Mouse (Mus musculus) heart, postnatal 0 days (tissue): ENCODE measurements around the gene Bcas3. TPM values are rescaled to one million over a fixed set of nuclear protein-coding genes. Genes with fewer than 3 reads are reported as not detected.

Experiments
- ATAC-seq: fragments of 200-750 bp; cut with Nextera tagmentation; 2 replicates; pipeline ENCODE4 v1.8.0; 2017; ENCODE audit warnings: low read depth, moderate number of reproducible peaks, moderate library complexity; ENCODE audit not compliant: insufficient read depth
- DNase-seq: peaks from one replicate; pipeline ENCODE4 v3.0.0-alpha.2; 2016; ENCODE audit warnings: low spot score
- H3K27ac ChIP-seq: fragments of 300-500 bp; sonication (generic); 2 replicates; pipeline ENCODE4 v1.5.1; 2014; ENCODE audit warnings: low read depth, mild to moderate bottlenecking
- H3K27me3 ChIP-seq: fragments of 300-500 bp; sonication (generic); 2 replicates; pipeline ENCODE4 v1.6.1; 2014; ENCODE audit warnings: low read length, mixed read lengths; ENCODE audit not compliant: control insufficient read depth, insufficient read depth
- H3K36me3 ChIP-seq: fragments of 300-500 bp; sonication (generic); replicated peaks from 2 replicates; pipeline ENCODE4 v1.6.1; 2014; ENCODE audit warnings: low read length, mixed read lengths; ENCODE audit not compliant: control insufficient read depth, insufficient read depth
- H3K4me1 ChIP-seq: fragments of 300-500 bp; sonication (generic); 2 replicates; pipeline ENCODE4 v1.6.1; 2014; ENCODE audit warnings: antibody characterized with exemption; ENCODE audit not compliant: control insufficient read depth, insufficient read depth
- H3K4me2 ChIP-seq: fragments of 300-500 bp; sonication (generic); 2 replicates; pipeline ENCODE4 v1.6.1; 2014; ENCODE audit warnings: low read depth, mild to moderate bottlenecking, low read length, moderate library complexity
- H3K4me3 ChIP-seq: fragments of 300-500 bp; sonication (generic); 2 replicates; pipeline ENCODE4 v1.5.1; 2014; ENCODE audit warnings: low read depth, low read length
- H3K9ac ChIP-seq: fragments of 300-500 bp; sonication (generic); replicated peaks from 2 replicates; pipeline ENCODE4 v1.6.1; 2014; ENCODE audit warnings: low read depth, low read length, mixed read lengths
- H3K9me3 ChIP-seq: fragments of 300-500 bp; sonication (generic); replicated peaks from 2 replicates; pipeline ENCODE4 v1.6.1; 2016; ENCODE audit warnings: low read length; ENCODE audit not compliant: control insufficient read depth
- CTCF ChIP-seq: IDR thresholded peaks from 2 replicates; pipeline ENCODE4 v1.5.1; 2016; ENCODE audit warnings: antibody characterized with exemption, control low read depth, low read depth
- EP300 ChIP-seq: IDR thresholded peaks from 2 replicates; pipeline ENCODE4 v1.6.1; 2016; ENCODE audit warnings: antibody characterized with exemption, low read depth
- WGBS: fragments of 180-500 bp; shearing (Covaris S2); extraction: QIAGEN DNeasy Blood & Tissue Kit; methylation state at CpG from one replicate; pipeline ENCODE4 v1.1.7; 2014; 5-methylcytosine and 5-hydroxymethylcytosine counted together
- polyA plus RNA-seq: library from polyadenylated mRNA; unstranded; fragments of >200 nt; fragmentation: Nextera tagmentation; extraction: Ambion mirVana; gene quantifications from 2 replicates; pipeline ENCODE4 v1.2.1, GENCODE M21; 2015
- total RNA-seq: library from RNA; depleted of rRNA; stranded (reverse); fragments of >200 nt; gene quantifications from 2 replicates; pipeline ENCODE4 v1.2.3, GENCODE M21; 2014; ENCODE audit warnings: low replicate concordance

The Bcas3 gene
- total and polyA plus RNA-seq, 2 experiments from 2014 or later = 18.5 to 37.4 TPM

- no peaks in the 10 kb centered on the region for H3K9me3 ChIP-seq
- H3K27me3 ChIP-seq = no peaks in the 10 kb centered on the region
- H3K4me3 ChIP-seq = no peak overlapping the region
- no peak overlapping the region for H3K27ac ChIP-seq
- TF ChIP-seq CTCF = no peak
- TF ChIP-seq EP300 = no peak
- H3K36me3 ChIP-seq = no peaks in the 10 kb centered on the region
- WGBS = 75% methylated on average over 4 of the region's 4 CpGs
- H3K9ac ChIP-seq = no peak overlapping the region
- no peak overlapping the region for H3K4me2 ChIP-seq
- H3K4me1 ChIP-seq = no peaks in the 10 kb centered on the region
- ATAC-seq (no peak), DNase-seq (no peak)
Observed at GRCm38 (mm10) chr11:85657471-85657870, 304.5 kb downstream of the Bcas3 start.

- no peak for ATAC-seq
- H3K4me3 ChIP-seq = no peak overlapping the region
- no peaks in the 10 kb centered on the region for H3K27me3 ChIP-seq
- no peak overlapping the region for H3K27ac ChIP-seq
- no peaks in the 10 kb centered on the region for H3K9me3 ChIP-seq
- WGBS = 68% methylated on average over 4 of the region's 4 CpGs
- no peak overlapping the region for H3K4me2 ChIP-seq
- TF ChIP-seq EP300 = no peak
- H3K4me1 ChIP-seq = no peaks in the 10 kb centered on the region
- no peaks in the 10 kb centered on the region for H3K36me3 ChIP-seq
- H3K9ac ChIP-seq = no peak overlapping the region
- no peak for DNase-seq
Observed at GRCm38 (mm10) chr11:85660304-85660703, 307.3 kb downstream of the Bcas3 start.

GRCm38 (mm10) chr11:85667176-85667575 lies 314.2 kb downstream of the Bcas3 start:
- WGBS = 59% methylated on average over 7 of the region's 7 CpGs
- H3K27ac ChIP-seq = no peak overlapping the region
- peak overlapping the region; percentile 5; the same call in 1 of the 2 replicates for H3K4me2 ChIP-seq

GRCm38 (mm10) chr11:85667741-85668140 lies 314.8 kb downstream of the Bcas3 start:
- H3K36me3 ChIP-seq = no peaks in the 10 kb centered on the region
- H3K27me3 ChIP-seq = no peaks in the 10 kb centered on the region
- TF ChIP-seq CTCF (no peak), EP300 (no peak)
- 43% methylated on average over 9 of the region's 9 CpGs for WGBS
- no peaks in the 10 kb centered on the region for H3K4me1 ChIP-seq
- DNase-seq (no peak), ATAC-seq (no peak)
- peak overlapping the region; percentile 5; the same call in 1 of the 2 replicates for H3K4me2 ChIP-seq
- H3K9me3 ChIP-seq = no peaks in the 10 kb centered on the region
- H3K9ac ChIP-seq = no peak overlapping the region
- H3K4me3 ChIP-seq = no peak overlapping the region
- no peak overlapping the region for H3K27ac ChIP-seq

More at GRCm38 (mm10) chr11:85667176-85667575, 314.2 kb downstream of the Bcas3 start:
- ATAC-seq (no peak), DNase-seq (no peak)
- no peak overlapping the region for H3K9ac ChIP-seq
- TF ChIP-seq EP300 (no peak), CTCF (no peak)
- no peaks in the 10 kb centered on the region for H3K36me3 ChIP-seq
- H3K9me3 ChIP-seq = no peaks in the 10 kb centered on the region
- no peaks in the 10 kb centered on the region for H3K4me1 ChIP-seq
- no peak overlapping the region for H3K4me3 ChIP-seq
- no peaks in the 10 kb centered on the region for H3K27me3 ChIP-seq

GRCm38 (mm10) chr11:85672881-85673475 lies 320.0 kb downstream of the Bcas3 start:
- Histone ChIP-seq H3K36me3 (no peaks in the 10 kb centered on the region), H3K27ac (no peak overlapping the region), H3K27me3 (no peaks in the 10 kb centered on the region), H3K4me2 (no peak overlapping the region), H3K4me1 (0 out of 2 replicates have a peak, but pooled peaks cover 5% of the 10 kb centered on the region), H3K9me3 (no peaks in the 10 kb centered on the region), H3K4me3 (no peak overlapping the region), H3K9ac (no peak overlapping the region)
- 78% methylated on average over 10 of the region's 10 CpGs for WGBS
- TF ChIP-seq CTCF (no peak), EP300 (no peak)
- ATAC-seq (no peak), DNase-seq (no peak)

GRCm38 (mm10) chr11:85675244-85675643 lies 322.3 kb downstream of the Bcas3 start:
- DNase-seq (no peak), ATAC-seq (no peak)
- TF ChIP-seq EP300 (no peak), CTCF (no peak)
- H3K4me3 ChIP-seq = no peak overlapping the region
- no peak overlapping the region for H3K4me2 ChIP-seq
- 0 out of 2 replicates have a peak, but pooled peaks cover 5% of the 10 kb centered on the region for H3K4me1 ChIP-seq
- H3K27ac ChIP-seq = no peak overlapping the region
- H3K36me3 ChIP-seq = no peaks in the 10 kb centered on the region
- no peaks in the 10 kb centered on the region for H3K9me3 ChIP-seq
- H3K27me3 ChIP-seq = no peaks in the 10 kb centered on the region
- no peak overlapping the region for H3K9ac ChIP-seq
- 54% methylated on average over 4 of the region's 4 CpGs for WGBS
